Mouse (Mus musculus) heart, adult 9 months (tissue): ENCODE measurements around the gene Mbd4.
"Not testable (repeated sequence)": the region's sequence is repeated elsewhere in the genome, so short reads cannot be mapped to it uniquely, and the experiment has no call there.

Source experiments
- DNase-seq, 2 experiments: peaks; one replicate each; pipeline ENCODE4 v3.0.0; 2022; ENCODE audit warnings: low spot score in 2 of 2

Gene Mbd4

DNA sequence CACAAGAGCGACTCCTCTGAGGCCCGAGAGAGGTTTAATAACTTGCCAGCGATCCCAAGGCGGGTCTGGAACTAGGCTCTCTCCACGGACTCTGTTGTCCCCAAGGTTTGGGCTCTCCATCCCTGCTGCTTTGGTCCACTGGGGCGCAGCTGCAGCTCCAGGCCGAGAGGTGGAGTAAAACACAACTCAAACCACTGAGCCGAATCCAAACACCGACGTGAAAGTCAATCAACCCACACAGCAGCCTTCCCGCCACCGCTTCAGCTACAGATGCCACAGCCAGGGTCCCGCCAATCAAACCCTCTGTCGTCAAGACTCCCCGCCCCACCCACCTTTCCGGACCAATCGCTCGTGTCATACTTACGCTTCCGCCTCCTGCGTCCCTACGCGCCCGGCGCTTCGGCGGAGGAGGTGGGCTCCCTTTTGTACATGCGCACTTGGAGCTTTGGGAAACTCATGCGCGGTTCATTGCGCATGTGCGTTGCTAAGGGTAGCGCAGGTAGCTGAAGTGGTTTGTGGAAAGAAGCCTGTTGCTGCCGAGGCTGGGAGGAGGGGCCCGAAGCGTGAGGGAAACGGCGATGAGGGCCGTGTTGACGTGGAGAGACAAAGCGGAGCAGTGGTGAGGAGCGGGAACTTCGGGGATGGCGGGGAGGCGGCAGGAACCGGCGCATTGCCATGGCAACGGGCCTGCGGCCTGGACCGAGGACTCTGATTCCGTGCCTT, at the start of gene Mbd4, which contains the start of gene Ift122:
Mbd4 (minus strand) TSS at position 281 of the 723 bp plus-strand sequence.
Ift122 (plus strand) TSS at position 380 of the 723 bp plus-strand sequence.
- peak; percentile 98 to 99 for DNase-seq

DNA sequence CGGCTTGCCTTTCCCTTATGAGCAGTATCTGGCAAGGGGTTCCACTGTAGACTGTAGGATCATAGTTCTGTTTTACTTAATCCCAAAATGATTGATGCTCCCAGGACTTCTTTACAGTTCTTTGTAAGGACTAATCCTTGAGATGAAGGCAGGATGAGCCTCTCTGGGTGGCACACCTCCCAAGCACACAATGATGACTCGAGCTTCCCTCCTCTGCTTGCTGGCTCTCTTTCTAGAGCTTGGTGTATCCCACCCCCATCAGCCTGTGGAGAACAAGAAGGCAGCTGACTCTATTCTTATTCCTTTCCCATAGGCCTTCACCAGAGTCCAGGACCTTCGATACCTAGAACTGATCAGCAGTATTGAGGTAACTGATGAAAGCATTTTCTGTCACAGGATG, 49.4 kb upstream of the Mbd4 start:
- no peak for DNase-seq

DNA sequence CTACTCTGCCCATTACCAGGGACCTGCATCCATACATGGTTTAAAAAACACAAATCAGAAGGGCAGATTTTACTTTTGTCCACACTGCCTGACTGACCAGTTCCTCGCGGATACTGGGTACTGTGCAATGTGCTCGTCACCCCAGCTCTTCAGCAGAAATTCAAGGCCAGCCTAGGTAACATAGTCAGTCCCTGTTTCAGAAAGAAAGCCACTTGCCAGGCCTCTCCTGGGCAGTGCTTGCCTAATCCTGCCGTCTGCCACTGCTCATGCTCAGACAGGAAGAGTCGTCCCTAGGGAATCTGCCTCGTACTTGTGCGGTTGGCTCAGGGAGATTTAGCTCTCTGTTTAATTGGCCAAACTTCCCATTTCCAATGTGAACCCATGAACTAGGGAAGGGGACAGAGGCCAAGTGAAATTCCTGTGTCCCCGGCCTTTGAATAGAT, 48.3 kb upstream of the Mbd4 start:
- DNase-seq = peak; percentile 85 to 89

DNA sequence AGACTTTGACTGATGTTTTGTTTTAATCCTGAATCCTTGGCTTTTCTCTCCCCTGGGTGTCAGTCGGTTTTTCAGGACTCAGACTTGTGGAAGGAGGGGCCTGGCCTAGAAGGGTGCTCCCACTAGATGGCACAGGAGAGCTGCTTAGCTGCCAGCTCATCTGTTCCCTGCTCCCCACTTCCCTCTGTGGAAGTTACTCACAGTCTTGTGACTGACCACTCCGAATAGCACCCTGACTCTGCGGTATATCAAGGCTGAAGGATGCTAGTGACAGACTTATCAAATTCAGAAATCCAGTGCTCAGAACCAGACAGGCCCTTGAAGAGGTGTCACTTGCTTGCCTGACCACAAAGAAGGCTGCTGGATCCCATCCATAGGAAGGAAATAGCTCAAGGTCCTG, 47.9 kb upstream of the Mbd4 start:
- DNase-seq = peak; percentile 83 to 85

DNA sequence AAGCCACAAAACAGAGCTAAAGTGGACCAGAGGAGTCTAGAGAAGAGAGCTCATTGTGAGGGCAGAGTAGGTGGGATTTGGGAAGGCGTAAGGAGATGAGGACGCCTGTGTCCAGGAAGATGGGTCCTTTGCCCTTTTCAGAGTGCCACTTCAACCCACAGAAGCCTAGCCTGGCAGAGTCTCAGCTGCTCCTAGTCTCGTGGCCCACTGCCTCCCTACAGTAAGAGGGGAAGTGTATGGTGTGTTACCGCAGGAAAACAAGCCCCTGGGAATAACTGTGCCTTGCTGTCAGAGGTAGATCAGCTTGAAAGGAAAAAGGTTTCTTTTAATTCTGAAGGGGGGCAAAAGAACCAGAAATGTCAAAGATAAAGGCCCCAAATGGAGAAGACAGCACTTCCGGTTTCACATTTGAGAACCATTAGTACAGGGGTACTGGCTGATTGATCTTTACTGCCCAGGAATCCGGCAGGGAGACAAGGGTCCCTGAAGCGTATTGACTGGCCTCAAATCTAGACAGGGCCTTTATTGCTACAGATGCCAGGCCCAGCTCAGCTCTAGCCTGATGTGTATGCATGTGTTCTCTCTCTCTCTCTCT, 44.9 kb upstream of the Mbd4 start:
- DNase-seq = no peak

DNA sequence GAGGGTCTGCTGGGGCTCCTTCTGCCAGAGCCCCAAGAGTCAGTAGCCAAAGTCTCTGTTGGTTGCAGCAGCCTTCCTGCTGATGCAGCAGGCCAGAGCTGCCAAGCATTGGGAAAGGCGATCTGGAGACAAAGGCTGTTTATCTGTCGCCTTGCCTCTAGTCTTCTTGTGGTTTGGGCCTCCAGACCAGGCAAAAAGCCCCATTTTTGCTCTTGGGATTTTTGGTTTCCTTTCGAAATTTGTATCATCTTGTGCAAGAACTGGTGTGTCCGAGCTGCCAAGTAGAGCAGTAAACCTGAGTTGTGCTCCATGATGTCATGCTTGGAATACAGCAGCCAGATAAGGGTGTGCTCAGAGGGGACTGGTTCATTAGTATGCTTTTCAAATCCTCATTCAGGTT, 43.9 kb upstream of the Mbd4 start:
- DNase-seq = peak; percentile 85 to 87

DNA sequence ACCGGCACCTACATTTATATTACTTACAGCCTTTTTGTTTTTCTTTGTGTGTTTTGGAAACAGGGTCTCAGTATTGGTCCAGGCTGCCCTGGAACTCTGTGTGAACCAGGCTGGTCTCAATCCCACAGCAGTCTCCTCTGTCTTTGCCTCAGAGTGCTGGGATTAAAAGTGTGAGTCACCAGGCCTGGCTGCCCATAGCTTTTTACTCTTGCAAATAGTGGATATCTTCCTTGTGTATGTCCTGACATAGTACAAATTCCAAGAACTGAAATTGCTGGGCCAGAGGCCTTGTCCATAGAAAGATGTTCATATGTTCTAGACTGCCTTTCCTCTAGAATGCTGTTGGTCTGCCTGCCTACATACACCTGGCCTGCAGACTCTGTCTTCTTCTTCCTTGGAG, 43.2 kb upstream of the Mbd4 start:
- no peak for DNase-seq

DNA sequence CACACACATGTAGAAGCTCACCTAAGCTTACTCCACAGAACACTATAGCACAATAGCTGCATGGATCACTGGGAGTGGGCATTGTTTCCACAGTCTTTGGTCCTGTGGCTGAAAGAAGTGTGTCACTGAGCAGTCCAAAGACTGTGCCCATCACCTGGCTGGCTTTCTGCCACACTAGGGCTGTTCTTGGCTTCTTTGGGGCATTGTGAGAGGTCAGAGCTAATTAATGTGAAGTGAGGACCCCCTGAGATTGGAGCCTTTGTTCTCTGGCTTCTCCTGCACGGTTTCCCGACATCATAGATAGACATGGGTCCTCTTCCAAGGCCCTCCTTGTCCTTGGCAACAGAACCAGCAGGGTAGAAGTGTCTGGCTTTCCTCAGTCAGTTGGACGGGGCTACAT, 39.2 kb upstream of the Mbd4 start:
- no peak for DNase-seq

DNA sequence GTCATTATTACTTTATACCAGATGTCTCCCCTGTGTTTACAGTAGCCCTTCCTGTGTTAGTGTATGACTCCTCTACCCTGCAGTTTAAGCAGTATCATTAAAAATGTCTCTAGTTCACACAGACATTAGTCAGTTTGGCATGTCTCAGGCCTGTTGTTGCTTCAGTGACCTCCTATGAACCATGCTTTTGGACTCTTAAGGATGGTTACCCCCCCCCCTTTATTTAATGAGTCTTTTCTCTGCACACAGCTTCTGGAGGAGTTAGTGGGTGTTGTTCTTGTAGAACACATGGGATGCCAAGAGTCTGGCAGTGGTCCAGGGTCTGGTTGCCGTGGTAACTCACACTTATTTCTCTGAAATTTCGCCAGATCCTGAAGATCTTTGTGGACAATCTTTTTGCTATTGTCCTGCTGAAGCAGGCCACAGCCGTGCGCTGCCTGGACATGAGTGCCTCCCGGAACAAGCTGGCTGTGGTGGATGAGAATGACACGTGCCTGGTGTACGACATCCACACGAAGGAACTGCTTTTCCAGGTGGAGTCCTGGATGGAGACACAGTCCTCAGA, 38.4 kb upstream of the Mbd4 start:
- DNase-seq = peak in 1 of 2 experiments; percentile 32

DNA sequence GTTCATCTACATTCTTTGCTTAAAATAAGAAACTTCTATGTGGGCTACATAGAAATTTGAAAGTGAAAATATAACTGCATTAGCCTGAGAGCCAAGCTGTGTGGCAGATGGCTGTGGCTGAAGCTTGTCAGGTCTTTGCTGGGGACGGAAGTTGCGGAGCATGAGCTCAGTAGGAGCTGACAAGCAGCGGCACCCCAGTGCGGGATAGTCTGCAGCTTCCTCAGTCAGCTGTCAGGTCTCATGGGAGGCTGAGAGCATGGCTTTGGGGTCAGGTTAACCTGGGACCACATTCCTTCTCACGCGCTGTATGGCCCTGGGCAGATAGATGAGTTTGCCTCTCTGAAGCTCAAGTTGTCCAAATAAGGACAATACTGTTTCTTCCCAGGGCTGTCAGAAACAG, 37.9 kb upstream of the Mbd4 start:
- no peak for DNase-seq

DNA sequence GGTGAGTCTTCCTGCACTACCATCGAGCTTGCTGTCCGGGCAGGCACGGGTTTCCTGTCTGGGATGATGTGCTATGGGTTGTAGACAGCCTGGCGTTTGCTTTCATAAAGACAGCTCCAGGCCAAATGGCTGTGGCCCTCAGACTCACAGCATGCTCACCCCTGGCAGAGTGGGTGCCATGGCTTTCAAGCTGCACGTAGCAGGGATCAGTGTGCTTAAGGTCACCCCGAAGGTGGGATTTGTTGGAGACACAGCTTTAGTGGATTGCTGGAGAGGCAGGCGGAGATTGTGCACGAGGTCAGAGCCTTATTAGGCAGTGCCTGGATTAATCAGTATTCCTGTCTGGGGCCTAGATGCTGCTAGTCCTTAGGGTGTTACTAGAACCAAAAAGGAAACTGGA, 37.4 kb upstream of the Mbd4 start:
- no peak for DNase-seq

DNA sequence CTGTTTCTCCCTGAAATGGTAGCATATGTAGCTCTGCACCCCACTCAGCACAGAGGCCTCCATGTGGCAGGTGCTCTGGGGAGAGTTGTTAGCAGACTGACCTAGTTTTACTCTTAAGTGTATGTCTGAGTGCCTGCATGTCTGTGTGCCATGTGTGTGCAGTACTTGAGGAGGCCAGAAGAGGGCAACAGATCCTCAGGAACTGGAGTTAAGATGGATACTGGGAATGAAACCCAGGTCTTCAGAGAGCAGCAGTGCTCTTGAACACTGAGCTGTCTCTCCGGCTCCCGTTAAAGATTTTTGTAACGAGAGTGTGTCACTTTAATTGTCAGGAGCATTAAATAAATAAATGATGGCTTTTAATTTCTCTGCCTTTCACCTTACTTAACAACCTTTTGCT, 35.1 kb upstream of the Mbd4 start:
- DNase-seq = no peak

DNA sequence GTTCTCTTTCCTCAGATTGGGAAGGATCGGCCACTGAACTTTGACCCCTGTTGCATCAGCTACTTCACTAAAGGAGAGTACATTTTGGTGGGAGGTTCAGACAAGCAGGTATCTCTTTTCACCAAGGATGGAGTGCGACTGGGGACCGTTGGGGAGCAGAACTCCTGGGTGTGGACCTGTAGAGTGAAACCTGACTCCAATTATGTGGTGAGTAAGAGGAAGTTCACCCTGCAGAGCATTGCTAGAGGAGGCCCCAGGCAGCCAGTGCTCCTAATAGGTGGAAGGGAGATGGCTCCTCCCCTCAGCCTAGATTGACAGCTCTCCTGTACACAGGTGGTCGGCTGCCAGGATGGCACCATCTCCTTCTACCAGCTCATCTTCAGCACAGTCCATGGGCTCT, 33.7 kb upstream of the Mbd4 start:
- DNase-seq = no peak

DNA sequence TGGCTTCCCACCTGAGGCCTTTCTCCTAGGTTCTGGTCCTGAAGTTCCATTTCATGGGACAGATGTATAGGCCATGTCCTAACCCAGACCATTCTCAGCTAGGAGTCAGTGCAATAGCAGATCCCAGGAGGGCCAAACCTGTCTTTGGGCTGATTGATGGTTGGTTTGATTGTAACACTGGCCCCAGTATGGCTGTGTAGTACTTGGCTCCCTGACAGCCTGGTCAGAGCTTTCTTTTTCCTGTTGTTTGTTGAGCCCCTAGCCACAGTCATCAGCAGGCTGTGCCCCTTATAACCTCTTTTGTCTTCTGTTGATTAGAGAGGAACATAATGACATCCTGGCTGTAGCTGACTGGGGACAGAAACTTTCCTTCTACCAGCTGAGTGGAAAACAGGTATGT, 30.8 kb upstream of the Mbd4 start:
- no peak for DNase-seq

DNA sequence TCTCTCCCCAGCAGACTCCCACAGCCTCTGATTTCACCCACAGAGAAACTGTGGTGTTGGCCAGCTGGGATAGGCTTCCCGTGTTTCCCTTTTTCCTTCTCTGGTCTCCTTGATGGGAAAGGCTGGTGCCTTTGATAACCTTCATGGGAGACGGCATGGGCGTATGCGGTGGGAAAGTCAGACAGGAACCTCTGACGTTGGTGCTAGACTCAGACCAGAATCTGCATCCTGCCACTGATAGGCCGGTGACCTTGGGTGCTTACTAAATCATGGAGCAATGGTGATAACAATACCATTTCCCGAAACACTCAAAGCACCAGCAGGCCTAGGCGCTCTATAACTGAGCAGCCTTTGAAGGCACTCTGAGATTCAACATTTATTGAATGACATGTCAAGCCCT, 27.6 kb upstream of the Mbd4 start:
- DNase-seq = peak; percentile 48 to 62

DNA sequence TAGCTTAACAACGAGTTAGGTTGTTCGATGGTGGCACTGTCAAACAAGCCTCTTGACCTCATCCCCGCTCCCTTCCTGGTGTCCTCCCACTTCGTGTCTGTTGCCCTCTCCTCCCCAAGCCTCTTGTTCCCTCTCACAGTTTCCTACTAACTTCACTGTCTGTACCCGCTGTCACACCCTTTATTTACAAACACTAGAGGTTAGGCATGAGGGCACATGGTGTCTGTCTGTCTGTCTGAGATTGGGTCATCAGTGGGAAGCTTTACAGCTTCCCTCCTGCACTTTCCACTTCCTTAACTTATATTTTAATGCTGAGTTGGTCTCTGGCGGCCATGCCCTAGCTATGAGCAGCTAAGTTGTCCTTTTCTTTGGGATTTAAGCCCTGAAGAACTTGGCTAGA, 26.6 kb upstream of the Mbd4 start:
- no peak for DNase-seq

DNA sequence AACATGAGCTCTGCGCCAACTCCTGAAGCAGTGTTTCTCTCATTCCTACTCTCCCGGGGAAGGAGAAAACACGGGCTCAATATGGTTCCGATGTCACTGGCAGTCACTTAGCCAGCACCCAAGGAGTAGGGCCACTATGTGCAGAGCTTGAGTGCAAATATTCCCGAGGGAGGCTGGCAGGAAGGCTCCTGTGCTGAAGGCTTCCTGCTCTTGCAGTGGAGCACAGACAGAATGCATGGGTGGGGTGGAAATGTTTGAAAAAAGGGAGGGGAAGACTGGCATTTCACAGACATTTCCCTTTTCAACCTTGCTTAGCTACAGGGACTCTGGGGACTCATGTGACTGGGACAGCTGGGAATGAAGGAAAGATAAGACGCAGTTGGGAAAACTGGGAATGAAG, 25.5 kb upstream of the Mbd4 start:
- no peak for DNase-seq

DNA sequence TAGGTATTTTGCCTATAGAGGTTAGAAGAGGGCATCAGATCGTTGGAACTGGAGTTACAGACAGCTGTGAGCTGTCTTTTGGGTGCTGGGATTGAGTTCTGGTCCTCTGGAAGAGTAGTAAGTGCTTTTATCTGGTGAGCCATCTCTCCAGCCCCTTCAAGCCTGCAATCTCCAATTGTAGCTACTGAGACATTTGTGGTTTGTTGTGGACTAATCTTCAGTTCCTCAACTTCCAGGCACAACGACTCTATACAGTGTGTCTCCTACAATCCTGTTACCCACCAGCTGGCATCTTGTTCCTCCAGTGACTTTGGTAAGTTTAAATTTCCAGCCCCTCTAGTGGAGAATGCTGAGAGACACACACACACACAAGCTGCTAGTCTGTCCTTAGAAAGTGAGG, 24.1 kb upstream of the Mbd4 start:
- no peak for DNase-seq

DNA sequence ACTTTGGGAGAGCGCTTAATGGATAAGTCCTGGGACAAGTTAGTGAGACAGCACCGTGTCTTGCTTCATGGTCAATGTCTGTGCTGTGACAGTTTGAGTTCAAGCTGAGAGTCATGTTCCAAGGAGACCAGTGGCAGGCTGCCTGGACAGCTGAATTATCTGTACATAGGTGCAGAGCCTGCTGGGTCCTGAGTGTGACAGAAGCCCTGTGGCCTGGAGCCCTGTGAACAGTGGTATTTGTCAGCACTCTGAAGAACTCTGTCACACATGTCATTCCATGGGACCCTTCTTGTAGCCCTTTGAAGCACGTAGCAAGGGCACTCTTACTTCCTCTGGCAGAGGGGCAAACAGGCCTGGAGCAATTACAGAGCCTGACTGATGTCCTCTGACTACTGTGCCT, 18.1 kb upstream of the Mbd4 start:
- not testable (repeated sequence) for DNase-seq

DNA sequence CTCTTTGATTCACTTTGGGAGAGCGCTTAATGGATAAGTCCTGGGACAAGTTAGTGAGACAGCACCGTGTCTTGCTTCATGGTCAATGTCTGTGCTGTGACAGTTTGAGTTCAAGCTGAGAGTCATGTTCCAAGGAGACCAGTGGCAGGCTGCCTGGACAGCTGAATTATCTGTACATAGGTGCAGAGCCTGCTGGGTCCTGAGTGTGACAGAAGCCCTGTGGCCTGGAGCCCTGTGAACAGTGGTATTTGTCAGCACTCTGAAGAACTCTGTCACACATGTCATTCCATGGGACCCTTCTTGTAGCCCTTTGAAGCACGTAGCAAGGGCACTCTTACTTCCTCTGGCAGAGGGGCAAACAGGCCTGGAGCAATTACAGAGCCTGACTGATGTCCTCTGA, 14.0 kb upstream of the Mbd4 start:
- not testable (repeated sequence) for DNase-seq

DNA sequence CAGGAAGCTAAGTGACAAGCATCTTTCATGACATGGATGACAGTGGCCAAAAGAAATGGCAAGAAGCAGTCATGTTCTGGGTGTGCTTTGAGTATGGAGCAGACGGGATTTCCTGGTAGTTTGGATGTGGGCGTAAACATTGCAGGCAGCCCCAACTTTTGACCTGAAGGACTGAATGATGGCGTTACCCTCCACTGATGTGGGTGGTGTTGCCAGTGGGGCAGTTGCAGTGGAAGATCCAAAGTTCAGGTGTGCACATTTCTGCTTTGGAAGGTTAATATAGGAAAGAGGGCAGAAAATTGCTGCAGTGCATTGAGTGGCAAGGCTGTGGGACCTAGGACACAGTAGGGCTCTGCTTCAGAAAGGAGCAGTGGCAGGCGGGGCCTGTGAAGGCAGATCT, 12.1 kb upstream of the Mbd4 start:
- no peak for DNase-seq

DNA sequence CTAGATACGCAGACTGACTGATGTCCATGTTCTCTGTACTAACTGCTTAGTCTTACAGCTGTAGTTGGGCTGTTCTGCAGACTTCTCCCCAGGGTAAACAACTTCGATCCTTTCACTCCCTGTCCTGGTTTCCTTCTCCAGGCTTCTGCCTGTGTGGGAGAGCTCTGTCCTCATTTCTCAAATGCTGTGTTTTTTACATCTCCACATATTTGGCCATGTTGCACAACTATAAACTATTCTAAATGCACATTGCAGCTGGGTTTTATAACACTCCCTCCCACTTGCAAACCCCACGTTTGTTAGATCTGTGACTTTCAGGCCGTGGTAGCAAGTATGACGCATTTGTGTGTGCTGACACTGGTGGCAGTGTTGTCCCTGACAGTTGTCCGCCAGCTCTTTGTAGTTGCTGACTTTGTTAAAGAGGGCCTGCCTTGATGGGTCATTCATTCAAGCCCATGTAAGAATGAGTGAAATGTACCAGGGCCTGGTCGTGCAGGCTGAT, 10.2 kb upstream of the Mbd4 start:
- DNase-seq = no peak

DNA sequence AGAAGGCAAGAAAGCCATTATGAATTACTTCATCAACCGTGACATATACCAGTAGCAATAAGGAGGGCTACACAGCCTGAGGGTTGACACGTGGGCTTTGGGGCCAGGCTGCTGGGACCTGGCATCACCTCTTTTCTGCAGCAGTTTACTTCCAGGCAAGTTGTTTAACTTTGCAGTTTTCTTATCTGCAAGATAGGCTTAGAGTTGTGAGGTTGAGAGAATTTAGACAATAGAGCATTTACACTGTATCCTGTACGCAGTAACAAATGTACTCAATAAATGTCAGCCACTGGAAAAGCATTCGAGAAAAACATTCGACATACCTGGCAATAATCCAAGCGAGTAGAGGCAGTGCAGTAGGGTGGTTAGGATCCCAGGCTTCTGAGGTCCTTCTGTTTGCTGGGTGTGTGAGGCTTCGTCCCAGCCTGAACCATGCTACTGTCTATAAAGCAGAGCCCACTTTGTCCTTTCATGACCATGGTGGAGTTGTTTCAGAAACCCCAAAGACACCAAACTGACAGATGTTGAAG, 6.9 kb upstream of the Mbd4 start:
- no peak for DNase-seq
